Mouse (Mus musculus): ENCODE measurements at regions not wholly inside any gene's neighbourhood (a gene's known extent, or its start where the extent isn't known, plus 50 kb on each side); places are given as distances from the start of the nearest gene placed in this dataset.

- DNase-seq: no peak
These were observed 52.4 kb upstream of the Zeb2 start for GRCm38 (mm10) chr2:45169429-45170070.

DNA sequence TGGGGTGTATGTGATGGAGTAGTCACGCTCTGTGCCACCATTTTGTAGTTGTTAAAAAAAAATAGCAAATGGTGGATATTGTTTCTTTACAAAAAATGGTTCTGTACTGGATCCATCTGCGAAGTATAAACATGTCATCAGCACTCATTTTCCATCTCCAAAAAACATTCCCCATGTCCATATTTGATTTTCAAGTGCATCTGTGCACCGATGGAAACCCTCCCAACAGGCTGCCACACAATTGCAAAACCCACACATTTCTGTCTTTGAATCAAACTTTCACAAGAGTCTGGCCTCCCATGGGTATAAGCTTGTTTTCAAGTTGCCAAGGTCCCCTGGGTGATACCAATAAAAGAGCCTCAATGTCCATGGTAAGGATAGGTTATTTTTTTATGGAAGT, 51.4 kb upstream of the Zeb2 start:
- no peak for DNase-seq

Data from heart, adult 11 months (tissue).